Mouse (Mus musculus) liver, adult 2 months (tissue): ENCODE measurements at regions not wholly inside any gene's neighbourhood (a gene's known extent, or its start where the extent isn't known, plus 50 kb on each side); places are given as distances from the start of the nearest gene placed in this dataset.

Source experiments
- CTCF ChIP-seq: fragments of 200-500 bp; IDR thresholded peaks from 2 replicates; pipeline ENCODE4 v1.5.1; 2011; ENCODE audit warnings: low read depth, low read length, control low read depth
- POLR2A ChIP-seq: fragments of 200-500 bp; IDR thresholded peaks from 2 replicates; pipeline ENCODE4 v1.6.1; 2011; ENCODE audit warnings: low read length, control low read depth; ENCODE audit not compliant: insufficient read depth; ENCODE audit errors: extremely low read depth

- no peak for TF ChIP-seq CTCF
- TF ChIP-seq POLR2A, result no peak
These were observed 85.5 kb downstream of the Axin2 start for GRCm38 (mm10) chr11:109005681-109006080.
